Mouse (Mus musculus) cerebellum, adult 9-11 months (tissue): ENCODE results near the gene Tmem267.
"Not testable (repeated sequence)": the region's sequence is repeated elsewhere in the genome, so short reads cannot be mapped to it uniquely, and the experiment has no call there.

ENCODE experiments used
- DNase-seq: peaks from one replicate; pipeline ENCODE4 v3.0.0; 2022

Tmem267 gene

DNA sequence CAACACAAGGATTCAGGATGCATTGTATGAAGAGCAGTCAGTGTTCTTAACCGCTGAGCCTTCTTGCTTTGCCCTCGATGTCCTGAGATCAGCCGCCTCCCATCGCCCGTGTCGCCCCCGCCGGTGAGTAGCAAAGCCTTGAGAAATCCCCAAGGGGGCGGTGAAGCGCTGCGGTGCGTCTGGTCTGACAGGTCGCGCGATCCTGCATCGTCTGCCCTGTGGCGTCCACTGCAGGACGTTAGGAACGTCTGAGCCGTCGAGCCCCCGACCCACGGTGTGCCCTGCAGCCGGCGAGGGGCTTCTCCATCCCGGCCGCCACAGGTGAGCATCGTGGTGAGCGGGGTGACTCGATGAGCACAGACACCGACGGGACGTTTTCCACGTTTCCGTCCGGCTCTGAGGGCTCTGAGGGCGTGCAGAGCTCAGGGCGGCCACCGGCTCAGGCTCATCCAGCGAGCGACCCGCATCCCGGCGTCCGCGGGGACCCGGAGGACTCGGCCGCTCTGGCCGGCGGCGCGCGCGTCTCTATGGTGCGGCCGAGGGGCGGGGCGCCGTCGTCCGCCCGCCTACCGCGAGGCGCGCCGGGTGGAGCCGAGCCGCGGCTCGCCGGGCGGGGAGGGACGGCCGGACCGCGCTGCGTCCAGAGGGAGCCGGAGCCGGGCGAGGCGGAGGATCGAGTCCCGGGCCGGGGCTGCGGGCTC is at the start of gene Tmem267, which contains the start of gene 3110070M22Rik:
TSS of gene Tmem267 (plus strand) at position 160 of the 701 bp plus-strand sequence.
TSS of gene 3110070M22Rik (minus strand) at position 504 of the 701 bp plus-strand sequence.
- peak; percentile 88 for DNase-seq

DNA sequence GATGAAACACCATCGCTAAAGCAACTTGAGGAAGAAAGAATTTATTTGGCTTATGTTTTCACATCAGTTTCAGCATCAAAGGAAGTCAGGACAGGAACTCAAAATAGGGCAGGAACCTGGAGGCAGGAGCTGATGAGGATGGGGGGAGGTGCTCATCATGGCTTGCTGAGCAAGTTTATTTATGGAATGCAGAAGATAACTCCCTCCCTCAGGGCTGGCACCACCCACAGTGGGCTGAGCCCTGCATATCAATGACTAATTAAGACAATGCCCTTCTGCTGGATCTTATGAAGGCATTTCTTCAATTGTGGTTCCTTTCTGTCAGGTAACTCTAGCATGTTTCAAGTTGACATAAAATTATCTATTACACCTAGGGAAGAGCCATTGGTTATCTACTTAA is 45.6 kb upstream of the Tmem267 start:
- DNase-seq: no peak

DNA sequence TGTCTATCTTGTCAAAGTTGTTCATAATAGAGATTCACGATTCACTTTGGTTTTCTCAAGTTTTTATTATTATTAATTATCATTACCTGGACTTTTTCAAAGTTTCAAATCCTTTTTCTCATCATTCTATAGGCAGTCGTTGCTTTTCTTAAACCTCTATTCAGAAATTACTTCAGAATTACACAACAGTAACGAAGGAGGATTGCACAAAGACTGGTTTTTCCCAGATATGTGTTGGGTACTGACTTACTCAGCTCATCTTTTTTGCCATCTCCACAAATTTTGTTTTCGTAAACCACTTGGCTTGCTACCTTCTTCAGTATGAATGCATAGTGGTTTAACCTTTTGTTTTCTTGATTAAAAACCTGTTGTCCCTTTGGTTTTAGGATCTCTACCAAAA is 34.3 kb upstream of the Tmem267 start:
- no peak for DNase-seq

DNA sequence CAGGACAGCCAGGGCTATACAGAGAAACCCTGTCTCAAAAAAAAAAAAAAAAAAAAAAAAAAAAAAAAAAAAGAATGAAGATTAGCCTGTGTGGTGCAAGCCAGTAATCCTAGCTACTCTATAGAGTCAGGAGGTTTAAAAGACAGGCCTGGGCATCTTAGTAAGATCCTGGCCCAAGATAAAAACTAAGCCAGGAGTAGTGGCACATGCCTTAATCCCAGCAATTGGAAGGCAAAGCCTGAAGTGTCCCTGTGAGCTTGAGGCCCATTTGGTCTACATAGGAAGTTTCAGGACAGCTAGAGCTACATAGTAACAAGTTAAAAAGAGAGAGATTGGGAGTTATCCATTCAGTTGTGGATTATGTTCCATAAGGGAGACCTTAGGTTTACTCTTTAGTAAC is 32.8 kb upstream of the Tmem267 start:
- DNase-seq: no peak

DNA sequence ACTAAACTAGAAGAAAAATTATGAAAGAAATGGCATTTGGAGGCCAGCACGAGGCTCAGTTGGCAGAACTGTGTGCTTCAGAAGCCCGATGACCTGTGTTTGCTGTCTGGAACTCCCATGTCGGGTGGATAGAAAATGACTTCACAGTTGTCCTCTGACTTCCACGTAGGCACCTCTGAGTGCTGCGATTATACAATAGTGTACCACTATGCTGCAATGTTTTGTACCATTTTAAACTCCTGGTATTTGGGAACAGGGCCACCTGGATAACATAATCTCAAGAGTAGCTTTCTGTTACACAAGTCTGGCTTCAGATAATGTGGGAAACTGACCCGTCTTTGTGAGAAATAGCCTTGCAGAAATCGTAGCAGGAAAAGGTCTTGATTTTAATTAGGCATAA is 31.5 kb upstream of the Tmem267 start:
- no peak for DNase-seq

DNA sequence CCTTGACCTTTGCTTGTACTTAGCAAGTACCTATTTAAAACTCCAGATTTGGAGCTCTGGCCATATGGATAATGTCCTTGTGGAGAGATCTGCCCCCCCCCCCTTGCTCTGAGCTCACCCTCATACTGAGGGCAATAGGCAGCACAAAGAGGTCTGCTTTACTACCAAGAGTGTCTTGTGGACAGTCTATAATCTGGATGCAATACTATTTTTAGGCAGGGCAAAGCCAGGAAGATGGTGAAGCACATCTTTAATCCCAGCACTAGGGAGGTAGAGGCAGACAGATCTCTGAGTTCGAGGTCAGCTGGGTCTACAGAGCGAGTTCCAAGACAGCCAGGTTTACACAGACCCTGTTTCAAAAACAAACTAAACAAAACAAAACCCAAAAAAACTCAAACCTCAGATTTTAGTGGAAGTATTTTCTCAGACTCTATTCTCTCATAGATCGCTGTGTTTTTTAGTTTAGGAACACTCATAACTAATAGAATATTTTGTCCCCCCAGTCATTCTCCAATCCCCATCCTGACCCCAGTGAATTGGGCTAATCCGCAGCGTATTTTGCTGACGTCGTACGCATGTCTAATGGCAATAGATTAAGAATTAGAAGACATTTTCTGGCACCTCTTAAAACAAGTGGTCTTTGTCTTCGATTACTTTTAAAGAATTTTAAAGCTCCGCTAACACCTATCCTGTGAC is 25.8 kb upstream of the Tmem267 start:
- peak; percentile 25 for DNase-seq

DNA sequence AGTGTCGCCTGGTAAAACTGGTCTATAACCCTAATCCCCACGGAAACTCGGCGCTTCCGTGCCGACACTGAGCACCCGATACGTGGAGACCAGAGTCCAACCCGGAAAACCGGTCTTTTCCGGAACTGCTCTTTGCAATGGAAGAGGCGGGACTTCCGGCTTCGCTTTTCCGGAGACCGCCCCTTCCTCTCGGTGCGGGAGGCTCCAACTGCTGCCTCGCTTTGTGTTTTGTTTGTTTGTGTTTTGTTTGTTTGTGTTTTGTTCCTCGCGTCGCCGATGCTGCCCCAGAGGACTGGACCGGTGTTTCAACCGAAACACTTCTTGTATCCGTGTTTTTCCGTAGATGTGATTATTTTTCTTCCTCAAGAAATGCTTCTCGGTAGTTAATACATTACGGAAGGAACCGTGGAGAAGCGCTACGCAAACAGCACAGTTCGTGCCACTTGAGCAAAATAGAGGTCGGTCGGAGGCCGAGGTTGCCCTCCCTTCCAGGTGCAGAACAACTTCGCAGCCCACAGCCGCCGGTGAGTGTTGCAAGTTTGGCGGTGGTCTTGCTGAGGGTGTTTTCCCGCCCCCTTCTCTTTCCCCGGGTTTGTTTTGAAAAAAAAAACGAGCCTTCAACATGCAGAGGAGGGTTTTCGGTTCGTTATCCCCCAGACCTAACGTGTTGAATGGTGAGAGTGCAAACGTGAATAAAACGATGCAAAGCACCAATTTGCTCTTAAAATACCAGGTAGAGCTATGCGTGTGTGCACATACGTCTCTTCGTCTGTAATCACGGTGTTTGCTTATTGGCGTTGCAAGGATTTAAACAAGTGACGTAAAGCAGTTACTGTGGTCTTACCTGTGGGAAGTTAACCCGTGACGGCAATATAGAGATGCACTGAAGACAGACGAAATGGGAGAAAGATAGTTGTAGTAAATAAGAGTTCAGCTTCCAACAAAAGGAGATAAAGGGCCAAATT is 25.0 kb upstream of the Tmem267 start, which contains the start of gene 4833420G17Rik:
TSS of gene 4833420G17Rik (plus strand) at position 173 of the 965 bp plus-strand sequence.
- DNase-seq: peak; percentile 86

DNA sequence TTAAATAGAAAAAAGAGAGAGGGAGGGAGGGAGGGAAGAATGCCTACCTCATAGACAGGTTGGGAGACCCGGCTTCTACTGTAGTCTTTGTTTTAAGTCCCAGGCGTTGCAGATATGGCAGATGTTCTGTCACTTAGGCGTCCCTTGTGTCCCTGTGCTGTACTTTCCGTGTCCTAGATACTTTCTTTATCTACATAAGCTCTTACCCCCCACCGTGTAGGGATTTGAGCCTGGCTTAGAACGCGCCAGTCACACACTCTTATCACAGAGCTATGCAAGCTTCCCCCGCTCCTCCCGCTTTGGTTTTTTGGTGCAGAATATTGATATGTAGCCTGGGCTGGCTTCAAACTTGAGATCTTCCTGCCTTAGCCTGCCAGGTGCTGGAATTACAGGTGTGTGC is 11.2 kb upstream of the Tmem267 start:
- DNase-seq: no peak

DNA sequence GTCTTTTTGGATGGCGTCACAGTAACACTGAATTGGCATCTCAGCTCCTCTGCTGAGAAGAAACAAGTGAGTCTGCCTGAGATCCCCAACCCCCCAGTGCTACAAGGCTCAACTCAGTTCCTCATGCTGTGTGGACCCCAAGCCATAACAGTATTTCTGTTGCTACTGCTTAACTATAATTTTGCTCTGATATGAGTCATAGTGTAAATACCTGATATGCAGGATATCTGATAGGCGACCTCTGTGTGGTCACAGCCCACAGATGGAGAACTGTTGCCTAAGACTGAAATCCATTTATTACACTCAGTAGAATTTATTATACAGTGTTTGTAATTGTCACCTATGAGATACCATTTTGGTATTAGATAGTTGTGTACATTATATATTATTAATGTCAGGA is 10.1 kb upstream of the Tmem267 start:
- no peak for DNase-seq

DNA sequence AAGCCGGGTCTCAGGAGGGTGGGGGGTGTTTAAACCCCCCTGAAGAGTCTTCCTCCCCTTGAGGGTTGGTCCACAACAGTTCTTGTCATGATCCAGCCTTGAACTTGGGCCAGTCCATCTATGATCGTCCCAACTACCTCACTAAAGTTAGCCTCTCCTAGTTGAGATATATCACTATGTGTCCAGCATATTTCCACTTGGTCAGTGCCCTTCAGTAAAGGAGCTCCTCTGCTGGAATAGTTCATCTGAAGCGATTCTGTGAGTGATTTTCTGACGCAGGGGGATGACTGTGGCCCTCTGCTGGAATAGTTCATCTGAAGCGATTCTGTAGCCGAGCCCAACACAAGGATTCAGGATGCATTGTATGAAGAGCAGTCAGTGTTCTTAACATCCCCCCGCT is 485 bp upstream of the Tmem267 start:
- DNase-seq: peak; percentile 34

DNA sequence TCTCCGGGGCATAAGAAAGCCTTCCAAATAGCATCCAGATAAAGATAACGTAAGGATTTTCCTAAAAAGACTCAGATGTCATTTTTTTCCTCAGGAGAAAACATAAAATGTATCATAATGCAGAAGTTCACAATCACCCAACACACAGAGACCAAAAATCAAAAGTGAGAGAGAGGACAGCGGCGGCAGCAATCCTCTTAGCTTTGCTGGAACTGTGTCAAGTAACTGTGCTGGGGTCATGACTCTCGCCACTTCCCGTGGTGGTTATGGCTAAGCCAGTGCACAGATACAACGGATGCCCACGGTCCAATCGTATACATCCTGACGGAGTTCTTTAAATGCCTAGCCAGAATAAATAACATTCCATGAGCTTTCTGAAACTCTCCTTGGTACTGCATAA is 4.2 kb downstream of the Tmem267 start:
- DNase-seq: not testable (repeated sequence)

DNA sequence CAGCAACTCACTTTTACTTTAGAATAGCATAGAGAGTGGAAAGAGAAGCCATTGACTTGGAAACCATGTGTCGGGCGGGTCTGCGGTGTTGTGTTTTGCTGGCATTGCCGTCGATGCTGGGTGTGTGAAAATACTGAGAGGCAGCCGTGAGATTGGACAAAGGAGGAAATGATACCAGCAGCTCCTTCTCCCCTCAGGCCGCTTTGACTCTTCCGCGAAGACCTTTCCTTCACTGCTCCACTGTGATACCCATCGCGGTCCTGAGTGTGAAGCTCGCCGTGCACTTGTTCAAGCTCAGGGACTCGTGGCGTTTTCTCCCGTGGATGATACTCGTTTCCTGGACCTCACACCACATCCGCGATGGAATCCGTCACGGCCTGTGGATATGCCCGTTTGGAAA is 7.1 kb downstream of the Tmem267 start:
- DNase-seq: not testable (repeated sequence)

DNA sequence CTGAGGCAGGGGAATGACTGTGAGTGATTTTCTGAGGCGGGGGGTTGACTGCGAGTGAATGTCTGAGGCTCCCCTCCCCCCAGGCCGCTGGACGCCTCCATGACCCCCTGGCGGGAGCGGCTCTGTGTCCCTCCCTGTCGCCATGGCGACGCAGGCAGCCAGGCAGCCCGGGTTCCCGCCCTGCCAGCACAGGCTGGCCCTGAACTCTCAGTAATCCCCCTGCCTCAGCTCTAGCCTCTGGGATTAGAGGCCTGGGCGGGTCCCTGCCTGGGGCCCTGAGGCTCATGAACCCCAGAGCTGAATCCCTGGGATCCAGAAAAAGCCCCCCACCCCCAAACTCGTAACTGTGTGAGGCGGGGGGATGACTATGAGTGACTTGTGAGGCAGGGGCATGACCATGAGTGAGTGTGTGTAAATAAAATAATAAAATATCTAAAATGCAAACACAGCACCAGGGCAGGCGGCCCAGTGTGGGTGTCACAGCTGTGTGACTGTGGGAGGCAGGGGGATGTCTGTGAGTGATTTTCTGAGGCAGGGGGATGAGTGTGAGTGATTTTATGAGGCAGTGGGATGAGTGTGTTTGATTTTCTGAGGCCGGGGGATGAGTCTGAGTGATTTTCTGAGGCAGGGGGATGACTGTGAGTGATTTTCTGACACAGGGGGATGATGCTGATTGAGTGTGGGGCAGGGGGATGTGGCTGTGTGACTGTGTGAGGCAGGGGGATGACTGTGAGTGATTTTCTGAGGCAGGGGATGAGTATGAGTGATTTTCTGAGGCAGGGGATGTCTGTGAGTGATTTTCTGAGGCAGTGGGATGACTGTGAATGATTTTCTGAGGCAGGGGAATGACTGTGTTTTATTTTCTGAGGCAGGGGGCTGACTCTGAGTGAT is 108.7 kb downstream of the Tmem267 start:
- DNase-seq: peak; percentile 42

DNA sequence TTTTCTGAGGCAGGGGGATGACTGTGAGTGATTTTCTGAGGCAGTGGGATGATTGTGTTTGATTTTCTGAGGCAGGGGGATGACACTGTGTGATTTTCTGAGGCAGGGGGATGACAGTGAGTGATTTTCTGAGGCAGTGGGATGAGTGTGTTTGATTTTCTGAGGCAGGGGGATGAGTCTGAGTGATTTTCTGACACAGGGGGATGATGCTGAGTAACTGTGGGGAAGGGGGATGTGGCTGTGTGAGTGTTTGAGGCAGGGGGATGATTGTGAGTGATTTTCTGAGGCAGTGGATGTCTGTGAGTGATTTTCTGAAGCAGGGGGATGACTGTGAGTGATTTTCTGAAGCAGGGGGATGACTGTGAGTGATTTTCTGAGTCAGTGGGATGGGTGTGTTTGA is 110.6 kb downstream of the Tmem267 start:
- DNase-seq: not testable (repeated sequence)

DNA sequence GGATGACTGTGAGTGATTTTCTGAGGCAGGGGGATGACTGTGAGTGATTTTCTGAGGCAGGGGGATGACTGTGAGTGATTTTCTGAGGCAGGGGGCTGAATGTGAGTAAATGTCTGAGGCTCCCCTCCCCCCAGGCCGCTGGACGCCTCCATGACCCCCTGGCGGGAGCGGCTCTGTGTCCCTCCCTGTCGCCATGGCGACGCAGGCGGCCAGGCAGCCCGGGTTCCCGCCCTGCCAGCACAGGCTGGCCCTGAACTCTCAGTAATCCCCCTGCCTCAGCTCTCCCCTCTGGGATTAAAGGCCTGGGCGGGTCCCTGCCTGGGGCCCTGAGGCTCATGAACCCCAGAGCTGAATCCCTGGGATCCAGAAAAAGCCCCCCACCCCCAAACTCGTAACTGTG is 111.2 kb downstream of the Tmem267 start:
- DNase-seq: peak; percentile 30

DNA sequence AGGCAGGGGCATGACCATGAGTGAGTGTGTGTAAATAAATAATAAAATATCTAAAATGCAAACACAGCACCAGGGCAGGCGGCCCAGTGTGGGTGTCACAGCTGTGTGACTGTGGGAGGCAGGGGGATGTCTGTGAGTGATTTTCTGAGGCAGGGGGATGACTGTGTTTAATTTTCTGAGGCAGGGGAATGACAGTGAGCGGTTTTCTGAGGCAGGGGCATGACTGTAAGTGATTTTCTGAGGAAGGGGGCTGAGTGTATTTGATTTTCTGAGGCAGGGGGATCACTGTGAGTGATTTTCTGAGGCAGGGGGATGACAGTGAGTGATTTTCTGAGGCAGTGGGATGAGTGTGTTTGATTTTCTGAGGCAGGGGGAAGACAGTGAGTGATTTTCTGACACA is 111.7 kb downstream of the Tmem267 start:
- not testable (repeated sequence) for DNase-seq

DNA sequence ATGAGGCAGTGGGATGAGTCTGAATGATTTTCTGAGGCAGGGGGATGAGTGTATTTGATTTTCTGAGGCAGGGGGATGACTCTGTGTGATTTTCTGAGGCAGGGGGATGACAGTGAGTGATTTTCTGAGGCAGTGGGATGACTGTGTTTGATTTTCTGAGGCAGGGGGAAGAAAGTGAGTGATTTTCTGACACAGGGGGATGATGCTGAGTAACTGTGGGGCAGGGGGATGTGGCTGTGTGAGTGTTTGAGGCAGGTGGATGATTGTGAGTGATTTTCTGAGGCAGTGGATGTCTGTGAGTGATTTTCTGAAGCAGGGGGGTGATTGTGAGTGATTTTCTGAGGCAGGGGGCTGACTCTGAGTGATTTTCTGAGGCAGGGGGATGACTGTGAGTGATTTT is 112.3 kb downstream of the Tmem267 start:
- peak; percentile 23 for DNase-seq

DNA sequence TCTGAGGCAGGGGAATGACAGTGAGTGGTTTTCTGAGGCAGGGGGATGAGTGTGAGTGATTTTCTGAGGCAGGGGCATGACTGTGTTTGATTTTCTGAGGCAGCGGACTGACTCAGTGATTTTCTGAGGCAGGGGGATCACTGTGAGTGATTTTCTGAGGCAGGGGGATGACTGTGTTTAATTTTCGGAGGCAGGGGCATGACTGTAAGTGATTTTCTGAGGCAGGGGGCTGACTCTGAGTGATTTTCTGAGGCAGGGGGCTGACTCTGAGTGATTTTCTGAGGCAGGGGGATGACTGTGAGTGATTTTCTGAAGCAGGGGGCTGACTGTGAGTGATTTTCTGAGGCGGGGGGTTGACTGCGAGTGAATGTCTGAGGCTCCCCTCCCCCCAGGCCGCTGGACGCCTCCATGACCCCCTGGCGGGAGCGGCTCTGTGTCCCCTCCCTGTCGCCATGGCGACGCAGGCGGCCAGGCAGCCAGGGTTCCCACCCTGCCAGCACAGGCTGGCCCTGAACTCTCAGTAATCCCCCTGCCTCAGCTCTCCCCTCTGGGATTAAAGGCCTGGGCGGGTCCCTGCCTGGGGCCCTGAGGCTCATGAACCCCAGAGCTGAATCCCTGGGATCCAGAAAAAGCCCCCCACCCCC is 115.0 kb downstream of the Tmem267 start:
- DNase-seq: peak; percentile 65

DNA sequence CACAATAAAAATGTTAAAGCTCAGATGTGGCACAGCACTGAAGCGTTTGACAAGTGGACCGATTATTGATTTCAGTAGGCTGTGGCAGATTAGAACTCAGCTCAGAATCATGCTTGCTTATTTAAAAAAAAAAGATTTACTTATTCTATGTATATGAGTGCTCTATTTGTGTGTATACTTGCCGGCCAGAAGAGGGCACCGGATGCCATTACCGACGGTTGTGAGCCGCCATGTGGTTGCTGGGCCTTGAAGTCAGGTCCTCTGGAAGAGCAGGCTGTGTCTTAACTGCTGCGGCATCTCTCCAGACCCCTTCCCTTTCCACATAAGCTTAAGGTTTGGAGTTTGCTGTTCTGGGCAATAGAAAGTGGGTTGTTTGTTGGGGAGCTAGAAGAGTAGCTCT is 116.1 kb downstream of the Tmem267 start:
- not testable (repeated sequence) for DNase-seq

DNA sequence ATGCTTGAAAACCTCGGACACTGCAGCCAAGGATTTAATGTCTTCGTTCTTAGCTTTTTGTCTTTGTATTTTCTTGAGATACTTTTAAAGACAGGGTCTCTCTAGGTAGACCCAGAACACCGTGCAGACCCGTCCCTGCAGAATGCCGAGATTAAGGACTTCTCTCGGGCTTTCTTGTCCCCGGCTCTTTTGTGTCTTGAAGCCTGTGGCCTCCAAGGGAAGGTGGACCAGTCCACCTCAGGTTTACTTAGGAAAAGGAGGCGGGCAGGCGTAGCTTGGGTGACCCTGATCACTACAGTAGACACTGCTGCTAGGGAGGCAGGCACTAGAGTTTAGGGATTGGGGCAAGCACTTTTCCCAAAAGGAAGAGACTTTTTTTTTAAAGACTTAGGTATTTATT is 116.5 kb downstream of the Tmem267 start:
- DNase-seq: not testable (repeated sequence)

DNA sequence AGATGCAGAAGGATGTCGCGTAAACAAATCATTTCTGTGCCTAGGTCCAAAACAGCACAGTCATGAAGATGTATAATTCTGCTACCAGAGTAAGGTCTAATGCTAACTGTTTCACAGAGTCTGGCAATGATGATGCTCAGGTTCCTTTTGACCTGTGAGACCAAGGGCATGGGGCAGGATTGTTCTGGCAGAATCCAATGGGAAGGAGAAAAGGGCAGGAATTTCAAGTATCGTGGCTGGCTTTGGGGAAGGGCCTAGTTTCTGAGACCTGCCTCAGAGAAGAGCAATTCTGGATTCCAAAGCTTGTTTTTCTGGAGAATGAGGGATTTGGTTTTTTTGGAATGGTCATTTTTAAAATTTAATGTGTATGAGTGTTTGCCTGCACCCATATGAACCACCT is 131.0 kb downstream of the Tmem267 start:
- DNase-seq: no peak

DNA sequence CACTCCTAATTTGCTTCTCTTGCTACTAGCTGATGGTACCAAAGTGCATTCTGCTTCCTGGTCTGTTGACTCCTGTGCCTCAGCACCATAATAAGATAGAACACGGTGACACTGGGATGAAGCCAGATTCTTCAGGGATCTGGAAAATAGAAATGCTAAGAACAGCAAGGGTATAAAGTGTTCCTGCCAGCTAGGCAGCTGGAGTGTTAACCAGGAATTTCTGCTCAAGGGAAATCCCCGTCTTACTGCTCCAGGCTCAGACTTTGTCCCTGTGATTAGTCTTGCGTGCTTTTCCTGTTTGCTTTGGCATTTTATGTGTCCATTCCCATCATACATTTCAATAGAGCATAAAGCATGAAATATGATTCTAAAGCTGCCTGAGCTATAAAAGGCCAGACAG is 131.9 kb downstream of the Tmem267 start:
- no peak for DNase-seq
